Mouse (Mus musculus): ENCODE measurements around the gene Pde1a. TPM values are rescaled to one million over a fixed set of nuclear protein-coding genes. Genes with fewer than 3 reads are reported as not detected.

The Pde1a gene
- total RNA-seq (2017): 0.12 and 0.25 TPM in 2 replicates

DNA sequence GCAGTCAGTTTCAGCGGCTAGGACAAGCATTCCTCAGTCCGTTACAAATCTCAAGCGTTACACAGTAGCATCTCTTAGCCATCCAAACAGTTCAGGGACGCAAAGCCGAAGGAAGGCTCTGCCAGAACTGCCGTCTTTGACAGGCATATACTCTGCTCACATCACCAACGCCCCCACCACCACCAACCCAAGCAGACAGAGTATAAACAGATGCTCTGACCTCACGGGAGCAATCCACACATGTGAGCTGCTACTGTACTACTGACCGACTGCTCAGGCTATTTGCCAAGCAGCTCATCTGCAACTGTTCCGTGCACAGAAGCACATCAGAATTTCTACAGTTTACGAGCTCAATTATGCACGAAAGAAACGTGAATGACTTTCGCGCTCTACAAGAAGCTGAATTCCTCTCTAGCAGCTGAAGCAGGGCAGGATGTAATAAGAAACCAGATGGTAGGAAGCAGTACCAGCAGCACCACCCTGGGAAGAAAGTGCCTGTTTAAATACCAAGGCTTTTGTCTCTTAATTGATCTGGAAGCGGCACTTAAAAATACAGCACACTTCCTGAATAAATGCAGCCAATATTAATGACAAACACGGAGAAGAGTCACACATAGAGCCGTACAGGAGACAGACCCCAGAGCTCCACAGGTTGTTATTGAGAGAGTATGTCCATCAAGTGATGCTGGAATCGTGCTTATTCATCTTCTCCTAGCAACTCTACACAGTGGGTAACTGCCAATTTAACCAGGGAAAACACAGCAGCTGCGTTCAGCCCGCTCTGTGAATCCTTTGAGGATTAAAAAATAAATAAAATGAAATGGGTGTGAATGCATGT, at the start of gene Pde1a:
Pde1a (minus strand) TSS at position 598 of the 838 bp plus-strand sequence.
- ATAC-seq (ENCODE audit: extremely low read depth, insufficient number of reproducible peaks, low FRiP score, poor library complexity, severe bottlenecking): no peak

DNA sequence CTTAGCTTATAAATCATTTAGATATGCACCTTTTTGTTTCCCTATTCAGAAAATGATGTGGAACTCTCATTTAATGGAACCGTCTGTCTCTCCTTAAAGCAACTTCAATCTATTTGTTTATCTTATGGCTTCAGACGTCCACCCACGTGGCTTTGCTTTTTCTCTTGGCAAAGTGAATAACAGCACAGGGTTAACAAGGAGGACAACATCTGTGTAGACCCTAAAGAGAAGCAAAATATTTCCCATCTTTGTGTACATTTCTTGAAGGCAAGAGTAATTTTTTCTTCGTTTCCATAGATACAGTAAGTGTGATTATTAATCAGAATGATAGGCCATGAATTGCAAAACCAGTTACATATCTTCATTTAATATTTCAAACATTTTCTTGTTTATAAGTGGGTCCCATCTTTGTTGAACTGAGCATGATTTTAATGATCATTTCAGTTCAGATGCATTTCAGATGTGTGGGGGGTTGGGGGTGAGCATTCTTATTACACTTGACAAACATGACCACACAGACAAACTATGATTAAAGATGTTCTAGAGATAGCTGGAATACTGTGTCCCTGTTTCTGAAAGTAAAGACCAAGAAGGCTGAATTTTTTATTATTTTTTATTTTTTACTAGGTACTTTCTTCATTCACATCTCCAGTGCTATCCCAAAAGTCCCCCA, 49.5 kb upstream of the Pde1a start:
- ATAC-seq (ENCODE audit: extremely low read depth, insufficient number of reproducible peaks, low FRiP score, poor library complexity, severe bottlenecking): no peak

DNA sequence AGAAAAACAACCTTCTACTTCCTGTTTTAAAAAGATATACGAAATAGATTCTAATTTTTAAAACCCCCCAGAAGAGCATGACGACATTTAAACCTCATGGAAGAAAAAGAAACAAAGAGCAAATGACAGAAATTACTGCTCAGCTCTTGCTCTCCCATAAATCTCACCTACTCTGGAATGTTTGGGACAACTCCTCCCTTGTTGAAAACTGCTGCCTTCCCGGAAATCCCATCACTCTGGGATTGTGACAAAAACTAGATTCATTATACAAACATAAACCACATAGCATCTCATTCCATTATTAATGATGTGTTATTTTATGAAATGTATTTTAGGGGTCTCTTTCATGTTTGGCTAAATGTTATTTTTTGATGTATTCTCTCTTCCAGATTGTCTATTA, 48.9 kb upstream of the Pde1a start:
- no peak for ATAC-seq (ENCODE audit: extremely low read depth, insufficient number of reproducible peaks, low FRiP score, poor library complexity, severe bottlenecking)

DNA sequence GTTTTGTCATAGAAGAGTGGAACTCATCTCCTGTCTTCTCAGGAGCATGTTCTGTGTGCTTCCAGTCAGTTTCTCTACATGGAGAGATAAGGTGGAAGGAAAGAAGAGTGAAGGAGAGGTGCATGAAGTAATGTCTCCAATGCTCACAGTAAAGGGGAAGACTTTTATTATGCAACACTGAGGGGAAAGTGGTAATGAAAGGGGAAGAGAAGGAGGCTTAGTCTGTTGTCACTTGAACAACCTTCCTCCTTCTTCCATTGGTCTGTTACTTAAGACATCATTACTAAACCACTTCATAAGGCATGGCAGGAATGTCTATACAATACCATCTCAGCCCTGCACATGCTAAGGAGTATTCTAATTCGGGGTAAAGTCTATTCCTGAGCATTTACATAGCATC, 38.8 kb upstream of the Pde1a start:
- ATAC-seq (ENCODE audit: extremely low read depth, insufficient number of reproducible peaks, low FRiP score, poor library complexity, severe bottlenecking): peak; percentile 97

DNA sequence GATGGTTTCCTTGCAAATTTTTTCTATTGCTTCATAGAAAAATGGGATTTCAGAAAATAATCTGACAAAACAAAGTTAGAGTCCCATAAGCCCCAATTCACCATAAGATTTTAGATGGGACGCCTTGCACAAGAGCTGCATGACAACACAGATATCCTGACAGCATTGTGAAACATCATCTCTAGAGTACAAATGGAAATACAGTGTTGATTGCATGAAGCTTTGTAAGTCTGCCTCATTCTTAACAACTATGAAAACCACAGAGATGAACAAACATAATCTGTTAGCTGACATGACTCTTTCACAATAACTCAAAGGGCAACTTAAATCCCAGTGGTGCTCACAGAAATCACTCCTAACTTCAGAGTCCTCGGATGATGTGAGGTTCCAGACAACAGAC, 29.5 kb upstream of the Pde1a start:
- ATAC-seq (ENCODE audit: extremely low read depth, insufficient number of reproducible peaks, low FRiP score, poor library complexity, severe bottlenecking): peak; percentile 94

DNA sequence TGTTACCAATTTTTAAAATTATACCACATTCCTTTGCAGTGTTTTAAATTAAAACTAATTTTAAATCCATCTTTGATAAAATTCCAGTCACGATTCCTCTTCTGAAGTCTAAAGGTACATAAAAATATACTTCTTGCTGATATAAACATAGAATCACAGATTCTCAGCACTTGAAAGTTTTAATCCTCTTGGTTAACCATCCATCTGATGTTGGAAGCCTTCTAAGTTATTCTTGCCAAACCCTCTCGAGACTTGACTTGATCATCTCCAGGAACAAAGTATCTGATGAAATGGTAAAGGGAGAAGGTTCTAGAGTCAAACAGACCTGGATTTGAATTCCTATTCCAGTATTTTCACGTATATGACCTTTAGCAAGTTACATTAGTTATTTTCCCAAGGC, 28.9 kb upstream of the Pde1a start:
- ATAC-seq (ENCODE audit: extremely low read depth, insufficient number of reproducible peaks, low FRiP score, poor library complexity, severe bottlenecking): no peak

DNA sequence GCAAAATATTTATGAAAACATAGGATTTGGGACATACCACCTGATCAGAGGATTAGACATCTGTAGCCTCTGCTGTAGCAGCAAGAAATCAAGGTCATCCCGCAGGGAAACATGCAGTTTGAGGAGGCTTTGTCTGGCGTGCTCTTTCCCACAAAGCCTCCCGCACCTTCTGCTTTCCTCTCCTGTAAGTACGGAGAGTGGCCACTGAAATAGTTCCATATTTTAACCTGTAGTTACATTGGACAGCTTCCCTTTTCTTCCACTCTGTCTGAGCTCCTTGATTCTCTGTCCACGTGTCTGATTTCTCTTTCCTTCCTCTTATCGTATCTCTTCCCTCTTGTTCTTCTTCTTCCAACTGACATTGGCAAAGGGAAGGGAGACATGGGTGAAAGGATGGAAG, 20.8 kb upstream of the Pde1a start:
- peak; percentile 70 for ATAC-seq (ENCODE audit: extremely low read depth, insufficient number of reproducible peaks, low FRiP score, poor library complexity, severe bottlenecking)

DNA sequence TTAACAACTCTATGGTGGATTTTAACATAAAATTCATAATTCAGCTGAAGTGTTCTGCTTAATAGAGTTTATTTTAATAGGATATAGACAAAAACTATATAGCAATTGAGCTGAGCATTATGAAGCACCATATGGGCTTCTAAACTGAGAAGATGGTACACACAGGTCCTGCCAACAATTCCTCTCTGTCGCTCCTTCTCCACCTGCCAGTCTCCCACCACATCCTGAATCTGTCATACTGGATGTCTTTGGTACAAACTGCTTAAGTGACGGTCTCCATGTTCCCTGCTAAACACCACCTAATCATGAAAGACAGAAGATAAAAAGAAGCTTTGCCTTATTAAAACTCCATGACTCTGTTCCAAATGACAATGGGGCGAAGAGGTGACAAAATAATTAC, 20.1 kb upstream of the Pde1a start:
- ATAC-seq (ENCODE audit: extremely low read depth, insufficient number of reproducible peaks, low FRiP score, poor library complexity, severe bottlenecking): no peak

DNA sequence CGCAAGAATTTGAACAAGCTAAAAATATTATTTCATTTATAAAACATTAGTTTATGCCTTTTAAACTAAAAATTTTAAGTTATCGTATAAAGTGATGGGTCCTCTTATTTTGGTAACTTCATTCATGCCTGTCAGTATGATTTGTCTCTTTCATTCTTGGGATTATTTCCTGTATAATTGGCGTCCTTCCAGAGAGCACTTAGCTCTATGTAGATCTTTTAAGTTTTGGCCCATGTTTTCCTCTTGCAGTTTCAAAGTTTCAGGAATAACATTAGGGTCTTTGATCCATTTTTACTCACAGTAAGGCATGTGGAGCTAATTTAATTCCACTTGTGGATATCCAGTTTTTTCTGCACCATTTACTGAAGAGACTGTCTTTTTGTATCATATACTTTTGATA, 5.8 kb upstream of the Pde1a start:
- no peak for ATAC-seq (ENCODE audit: extremely low read depth, insufficient number of reproducible peaks, low FRiP score, poor library complexity, severe bottlenecking)

DNA sequence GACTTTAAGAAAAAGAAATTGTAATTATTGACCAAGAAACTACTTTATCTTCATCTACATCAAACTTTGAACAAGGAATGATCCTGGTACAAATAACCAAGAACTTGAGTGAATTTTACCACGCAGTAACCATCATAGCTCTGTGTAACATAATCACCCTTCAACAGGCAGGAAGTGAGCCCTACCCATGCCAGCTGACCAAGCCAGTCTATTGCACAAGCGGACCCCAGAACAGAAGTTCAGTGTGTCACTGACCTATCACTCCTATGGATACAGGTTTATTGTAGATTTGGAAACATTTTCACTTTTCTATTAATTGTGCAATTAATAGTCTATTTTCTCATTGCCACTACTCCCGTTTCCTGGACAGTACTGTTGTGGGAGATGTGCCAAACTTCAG, 3.4 kb upstream of the Pde1a start:
- no peak for ATAC-seq (ENCODE audit: extremely low read depth, insufficient number of reproducible peaks, low FRiP score, poor library complexity, severe bottlenecking)

DNA sequence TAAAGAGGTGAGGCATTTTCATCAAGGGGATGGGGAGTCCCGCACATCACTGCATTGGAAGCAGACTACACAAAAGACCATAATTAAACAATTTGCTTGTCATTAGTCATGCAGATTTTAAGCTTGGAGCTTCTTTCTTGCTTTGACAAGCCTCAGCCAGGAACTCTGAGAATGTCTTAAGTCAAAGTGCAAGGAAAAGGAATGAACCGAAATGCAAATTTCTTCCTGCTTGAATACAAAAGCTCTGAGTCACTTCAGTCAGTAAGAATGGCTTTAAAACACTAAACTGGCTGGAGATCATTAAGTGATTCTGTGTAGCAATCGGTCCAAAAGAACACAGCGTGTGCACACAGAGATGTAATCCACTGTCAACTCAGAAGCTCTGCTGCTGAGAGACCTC, 2.6 kb downstream of the Pde1a start:
- no peak for ATAC-seq (ENCODE audit: extremely low read depth, insufficient number of reproducible peaks, low FRiP score, poor library complexity, severe bottlenecking)

DNA sequence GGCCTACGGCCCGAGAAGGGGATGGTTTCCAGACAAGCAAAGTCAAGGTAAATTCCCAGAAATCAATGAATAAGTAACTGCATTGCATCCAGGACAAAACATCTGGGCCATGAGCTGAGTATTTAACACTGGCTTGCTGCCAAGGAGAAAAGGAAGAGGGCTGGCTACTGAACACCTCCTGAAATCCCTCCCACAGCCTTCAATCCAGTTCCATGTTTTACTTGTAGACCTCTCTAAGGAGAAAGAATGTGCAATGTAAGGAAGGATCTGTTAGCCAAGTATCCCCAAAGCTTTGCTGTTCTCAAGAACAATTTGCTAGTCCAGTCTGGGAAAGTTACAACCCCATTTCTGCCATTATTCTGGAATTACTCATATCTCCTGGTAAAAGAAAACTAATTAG, 42.4 kb downstream of the Pde1a start:
- ATAC-seq (ENCODE audit: extremely low read depth, insufficient number of reproducible peaks, low FRiP score, poor library complexity, severe bottlenecking): no peak

DNA sequence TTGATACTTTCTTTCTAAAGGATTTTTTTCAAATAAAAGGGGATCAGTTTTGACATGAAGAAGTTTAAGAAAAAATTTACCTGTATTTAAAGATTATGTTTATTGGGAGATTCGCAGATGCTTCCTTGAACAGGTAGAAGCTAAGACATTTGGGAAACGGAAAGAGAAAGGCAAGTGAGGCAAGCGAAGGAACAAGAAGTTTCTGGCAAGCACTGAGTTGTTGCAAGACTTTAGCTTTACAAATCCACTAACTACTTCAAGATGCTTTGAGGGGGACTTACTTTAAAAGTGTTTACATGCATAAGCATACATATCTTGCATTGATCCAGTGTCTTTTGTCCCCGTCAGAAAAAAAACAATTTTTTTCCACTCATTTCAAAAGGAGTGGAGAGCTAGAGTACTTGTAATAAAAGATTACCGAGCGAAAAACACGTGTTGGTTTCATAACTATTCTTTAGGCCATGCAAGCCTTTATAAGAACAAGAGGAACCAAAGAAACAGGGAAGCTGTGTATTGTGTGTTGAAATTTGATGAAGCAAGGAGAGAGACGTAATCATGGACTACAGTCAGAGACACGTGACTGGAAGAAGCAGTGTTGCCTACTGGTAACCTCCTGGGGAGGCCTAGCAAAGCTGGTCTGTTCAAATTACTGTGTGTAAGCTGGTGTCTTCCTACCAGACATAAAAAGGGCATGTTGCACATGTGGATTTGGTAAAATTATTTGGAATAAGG, 49.0 kb downstream of the Pde1a start:
- peak; percentile 96 for ATAC-seq (ENCODE audit: extremely low read depth, insufficient number of reproducible peaks, low FRiP score, poor library complexity, severe bottlenecking)

DNA sequence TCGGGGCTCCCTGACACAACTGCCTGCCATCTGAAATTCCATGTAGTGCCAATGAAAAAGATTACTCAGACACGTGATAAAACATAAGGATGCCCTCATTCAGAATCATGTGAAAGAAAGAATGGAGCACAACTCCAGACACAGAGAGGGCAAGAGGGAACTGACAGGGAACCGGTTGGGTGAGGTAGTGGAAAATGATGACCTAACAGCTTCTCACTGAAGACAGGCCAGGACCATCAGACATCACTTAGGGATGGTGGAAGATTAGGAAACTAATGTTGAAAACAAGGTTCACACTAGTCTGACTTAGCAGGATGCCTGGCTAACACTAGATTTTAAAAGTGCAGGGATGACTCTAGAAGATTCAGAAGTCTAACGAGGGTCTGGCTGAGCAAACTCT, 49.6 kb downstream of the Pde1a start:
- ATAC-seq (ENCODE audit: extremely low read depth, insufficient number of reproducible peaks, low FRiP score, poor library complexity, severe bottlenecking): peak; percentile 21; the same call in 1 of the 2 replicates

DNA sequence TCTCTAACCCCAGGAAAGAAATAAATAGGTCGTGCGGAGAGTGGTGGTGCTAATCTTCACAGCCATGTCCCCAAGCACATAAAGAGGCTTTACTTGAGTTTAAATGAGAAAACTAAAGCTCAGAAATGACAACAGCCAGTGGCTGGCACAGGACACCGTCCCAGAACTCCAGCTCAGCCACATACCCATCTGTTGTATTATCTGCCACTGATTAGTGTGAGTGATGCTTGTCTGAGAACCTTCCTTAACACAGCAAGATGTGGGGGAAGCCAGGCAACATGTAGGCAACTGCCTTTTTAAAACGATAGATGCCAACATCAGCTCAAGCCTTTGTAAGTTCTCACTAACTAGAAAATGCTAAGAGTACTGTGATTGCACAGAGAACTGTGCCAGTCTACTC, 52.9 kb downstream of the Pde1a start:
- ATAC-seq (ENCODE audit: extremely low read depth, insufficient number of reproducible peaks, low FRiP score, poor library complexity, severe bottlenecking): no peak

DNA sequence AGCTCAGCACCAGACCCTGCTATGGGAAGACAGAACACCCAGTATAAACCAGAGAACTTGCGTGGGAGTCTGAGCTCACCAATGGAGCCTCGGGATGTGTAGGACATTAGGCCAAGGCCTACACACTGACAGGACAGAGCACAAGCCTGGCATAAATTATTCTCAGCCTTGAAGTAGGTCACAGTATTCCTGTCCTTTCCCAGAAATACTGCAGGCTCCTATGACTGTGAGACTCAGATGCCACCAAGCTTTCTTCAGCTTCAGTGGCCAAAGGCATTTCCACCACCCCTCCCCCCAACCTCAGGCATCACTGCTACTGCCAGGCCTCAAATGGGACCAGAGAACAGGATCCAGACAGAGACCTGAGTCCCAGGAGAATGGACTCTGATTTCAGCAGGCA, 54.7 kb downstream of the Pde1a start:
- no peak for ATAC-seq (ENCODE audit: extremely low read depth, insufficient number of reproducible peaks, low FRiP score, poor library complexity, severe bottlenecking)

DNA sequence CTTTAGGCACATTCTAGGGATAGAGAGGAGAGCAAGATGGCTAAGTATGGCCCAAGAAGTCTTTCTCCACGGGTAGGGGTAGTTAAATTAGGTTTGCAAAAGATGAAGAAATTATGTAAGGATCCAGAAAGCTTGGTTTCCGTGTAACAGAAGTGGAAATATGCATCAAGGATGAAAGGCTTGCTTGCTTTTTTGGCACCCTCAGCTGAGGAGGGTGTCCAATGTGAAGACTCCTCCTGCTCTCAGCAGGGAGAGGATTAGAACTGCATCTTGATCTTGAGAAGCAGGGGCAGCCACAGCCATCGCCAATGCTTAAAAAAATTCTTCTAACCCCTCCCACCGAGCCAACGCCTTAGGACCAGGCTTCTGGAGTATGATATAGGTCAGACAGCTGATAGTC, 55.2 kb downstream of the Pde1a start:
- ATAC-seq (ENCODE audit: extremely low read depth, insufficient number of reproducible peaks, low FRiP score, poor library complexity, severe bottlenecking): no peak

DNA sequence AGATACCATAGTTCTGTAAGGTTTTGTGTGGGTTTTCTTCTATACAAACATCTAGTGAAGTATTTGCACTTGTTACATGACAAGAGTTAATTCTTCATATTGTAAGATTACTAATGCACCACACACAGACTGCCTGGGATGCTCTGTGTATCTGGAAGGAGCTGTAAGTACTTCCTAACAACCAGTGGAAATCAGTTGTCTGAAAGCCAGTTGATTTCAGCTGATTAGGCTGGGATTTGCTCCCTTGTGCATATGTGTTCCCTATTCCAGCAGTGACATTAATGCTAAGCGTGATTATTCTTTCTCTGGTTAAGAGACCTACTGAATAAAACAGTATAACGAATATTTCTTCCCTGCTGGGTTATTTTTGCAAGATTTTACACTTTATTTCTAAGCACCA, 55.8 kb downstream of the Pde1a start:
- ATAC-seq (ENCODE audit: extremely low read depth, insufficient number of reproducible peaks, low FRiP score, poor library complexity, severe bottlenecking): no peak

DNA sequence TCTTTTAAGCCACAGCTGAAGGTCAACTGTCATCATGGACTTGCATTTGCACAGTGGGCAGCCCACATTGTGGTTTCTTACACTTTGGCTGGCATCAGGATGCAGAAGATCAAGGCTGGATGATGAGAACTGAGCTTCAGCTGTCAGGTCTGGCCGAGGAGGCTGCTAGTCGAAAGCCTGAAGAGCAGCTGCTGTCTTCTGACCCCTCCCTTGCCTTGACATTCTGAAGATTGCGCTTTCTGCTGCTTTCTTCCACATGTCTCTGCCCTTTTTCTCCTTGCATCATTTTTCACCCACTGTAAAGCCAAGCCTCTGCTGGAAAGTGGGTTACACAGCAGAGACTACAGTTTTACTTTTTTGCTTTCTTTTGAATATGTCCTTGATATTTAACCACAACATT, 59.5 kb downstream of the Pde1a start:
- ATAC-seq (ENCODE audit: extremely low read depth, insufficient number of reproducible peaks, low FRiP score, poor library complexity, severe bottlenecking): no peak

DNA sequence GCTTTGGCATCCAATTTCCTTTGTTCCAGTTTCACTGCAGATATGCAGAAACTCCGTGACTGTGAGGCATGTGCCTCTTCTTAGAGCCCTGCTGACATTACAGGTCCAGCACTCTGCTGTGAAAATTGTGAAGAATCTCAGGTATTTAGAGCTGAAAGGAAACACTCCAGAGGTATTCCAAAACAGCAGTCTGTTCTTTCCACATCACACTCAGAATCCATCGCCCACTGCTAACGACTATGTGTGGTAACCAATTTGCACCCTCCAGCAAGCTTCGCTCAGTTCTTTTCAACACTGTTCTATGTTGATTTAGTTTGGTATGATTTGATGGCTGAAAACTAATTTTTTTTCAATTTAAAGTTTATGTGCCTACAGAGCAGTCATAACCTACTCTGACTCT, 62.8 kb downstream of the Pde1a start:
- no peak for ATAC-seq (ENCODE audit: extremely low read depth, insufficient number of reproducible peaks, low FRiP score, poor library complexity, severe bottlenecking)

Data from neutrophil, adult 5-6 weeks (primary cell).